Mouse (Mus musculus) CH12.LX (cell line): ENCODE data around the gene Cfap54.

Source experiments
- BHLHE40 ChIP-seq: IDR thresholded peaks from 2 replicates; pipeline ENCODE4 v1.6.1; 2011; ENCODE audit warnings: mild to moderate bottlenecking, low read depth, low read length, improper control_type of control experiment
- CHD1 ChIP-seq: IDR thresholded peaks from 2 replicates; pipeline ENCODE4 v1.6.1; 2012; ENCODE audit warnings: low read depth, low read length, improper control_type of control experiment, inconsistent platforms
- CTCF ChIP-seq, 2 experiments: IDR thresholded peaks in 1 of 2; conservative IDR thresholded peaks in 1 of 2; 2 replicates each; pipeline ENCODE4 v1.5.1; 2011 to 2012; ENCODE audit warnings: low read depth in 2 of 2, low read length in 2 of 2, improper control_type of control experiment in 1 of 2, inconsistent platforms in 1 of 2, mild to moderate bottlenecking in 1 of 2, moderate library complexity in 1 of 2
- E2F4 ChIP-seq: IDR thresholded peaks from 2 replicates; pipeline ENCODE4 v1.6.1; 2011; ENCODE audit warnings: low read depth, low read length, improper control_type of control experiment; ENCODE audit not compliant: insufficient replicate concordance
- ETS1 ChIP-seq: conservative IDR thresholded peaks from 2 replicates; pipeline ENCODE4 v1.6.1; 2012; ENCODE audit warnings: low read depth, mild to moderate bottlenecking, inconsistent platforms, low read length, improper control_type of control experiment, moderate library complexity
- JUND ChIP-seq: conservative IDR thresholded peaks from 2 replicates; pipeline ENCODE4 v1.6.1; 2011; ENCODE audit warnings: low read depth, low read length, improper control_type of control experiment
- MYC ChIP-seq: IDR thresholded peaks from 2 replicates; pipeline ENCODE4 v1.6.1; 2011; ENCODE audit warnings: low read depth, mild to moderate bottlenecking, improper control_type of control experiment, low read length
- POLR2A ChIP-seq: IDR thresholded peaks from 2 replicates; pipeline ENCODE4 v1.6.1; 2011; ENCODE audit warnings: low read depth, mild to moderate bottlenecking, improper control_type of control experiment, low read length
- POLR2AphosphoS2 ChIP-seq: IDR thresholded peaks from 2 replicates; pipeline ENCODE4 v1.6.1; 2011; ENCODE audit warnings: low read depth, low read length, improper control_type of control experiment
- RCOR1 ChIP-seq: conservative IDR thresholded peaks from 2 replicates; pipeline ENCODE4 v1.6.1; 2012; ENCODE audit warnings: low read depth, mild to moderate bottlenecking, inconsistent platforms, low read length, improper control_type of control experiment
- SMC3 ChIP-seq: IDR thresholded peaks from 2 replicates; pipeline ENCODE4 v1.6.1; 2011; ENCODE audit warnings: low read depth, low read length, improper control_type of control experiment

DNA sequence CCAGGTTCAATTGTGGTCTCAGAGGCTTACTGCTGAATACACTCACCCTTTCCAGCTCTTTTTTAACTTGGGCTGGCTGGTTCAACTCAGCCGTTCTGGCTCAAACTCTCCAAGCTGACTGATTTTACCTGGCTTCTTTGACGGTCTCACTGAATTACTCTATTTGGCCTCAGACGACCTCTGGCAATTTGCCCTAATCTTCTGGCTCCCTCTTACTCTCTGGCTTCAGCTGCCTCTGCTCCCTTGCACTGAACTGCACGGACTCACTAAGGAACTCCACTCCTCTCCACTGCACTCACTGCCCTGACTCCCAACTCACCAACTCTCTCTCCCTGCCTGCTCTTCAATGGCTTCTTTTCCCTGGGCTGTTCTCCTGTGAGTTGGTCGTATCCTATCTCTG, 20.9 kb upstream of the Cfap54 start:
- TF ChIP-seq CTCF (conservative IDR thresholded peaks at IDR 0.05 in 1 of 2, IDR thresholded peaks at IDR 0.05 in 1 of 2; ENCODE audit: low read depth in 2 of 2, low read length in 2 of 2): no peak
- TF ChIP-seq POLR2AphosphoS2: no peak
- no peak for TF ChIP-seq SMC3
- no peak for TF ChIP-seq POLR2A
- no peak for TF ChIP-seq RCOR1
- TF ChIP-seq JUND: no peak
- no peak for TF ChIP-seq CHD1
- no peak for TF ChIP-seq BHLHE40
- TF ChIP-seq ETS1: no peak
- no peak for TF ChIP-seq MYC
- no peak for TF ChIP-seq E2F4
